ENCODE assay signal across 11 mouse cellular contexts in the genomic region with DNA sequence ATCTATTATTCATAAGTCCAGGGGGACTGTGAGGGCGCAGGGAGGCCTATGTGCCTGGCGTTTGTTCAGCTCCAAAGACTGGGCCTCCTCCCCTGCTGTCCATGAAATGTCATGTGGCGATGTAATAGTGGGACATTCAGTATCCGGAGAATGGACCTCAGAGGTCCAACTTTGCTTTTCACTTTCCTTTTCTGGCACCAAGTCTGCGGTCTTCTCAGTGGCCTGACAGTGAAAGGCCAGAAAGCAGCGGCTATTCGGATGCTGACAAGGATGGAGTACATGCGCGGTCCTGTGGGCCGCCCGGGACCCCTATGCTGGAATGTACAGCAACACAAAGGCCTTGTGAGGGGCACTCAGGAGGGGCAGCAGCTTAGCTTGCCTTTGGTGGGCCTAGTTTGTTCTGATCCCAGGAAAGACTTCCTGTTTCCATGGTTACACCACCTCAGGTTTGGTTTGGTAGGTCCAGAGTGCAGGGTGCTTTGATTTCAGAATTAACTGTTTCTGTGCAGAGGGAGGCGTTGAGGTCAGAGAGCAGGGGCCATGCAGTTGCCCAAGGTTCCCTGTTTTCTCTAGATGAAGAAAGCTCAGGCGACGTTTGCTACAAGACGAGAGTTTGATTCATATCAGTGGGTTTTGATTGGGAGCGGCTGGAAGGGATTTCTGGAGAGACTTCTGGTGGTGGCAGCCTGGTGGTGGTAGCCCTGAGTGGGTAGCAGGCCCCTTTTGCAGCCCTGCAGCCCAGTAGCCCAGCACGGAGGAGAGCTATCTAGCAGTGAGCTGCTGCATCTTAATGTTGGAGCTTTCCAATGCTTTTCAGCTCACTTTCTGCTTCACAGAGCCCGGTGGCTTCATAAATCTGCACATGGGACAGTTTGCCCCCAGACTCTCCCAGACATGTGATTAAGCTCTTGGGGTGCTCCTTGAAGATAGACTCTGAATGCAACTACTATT. TPM values are rescaled to one million over a fixed set of nuclear protein-coding genes. Genes with fewer than 3 reads are reported as not detected.
DNase-seq lines count a peak whose midpoint lies in the region; ATAC-seq and TF ChIP-seq lines count a peak whose summit lies in the region.
"Had no signal": no experiment of that assay in that cellular context is flagged by ENCODE, and none has a peak within 500 bp of the region (broad histone marks: within the 10 kb centered on the region; RNA-seq: fewer than 3 reads in every experiment).

No protein-coding gene starts in this region.

- peak overlapping the region; percentile 36 for H3K4me2 ChIP-seq in hindbrain, embryonic 12.5 days (replicated peaks)
- peak overlapping the region; percentile 38 for H3K4me2 ChIP-seq in midbrain, embryonic 14.5 days (ENCODE audit: low read length)

- H3K36me3 ChIP-seq in ES-E14 (ENCODE audit: control insufficient read depth, insufficient read depth, low read length, poor library complexity, severe bottlenecking) = peaks cover 6% of the 10 kb centered on the region; the same call in 1 of the 2 replicates
- peaks cover 19% of the 10 kb centered on the region for H3K36me3 ChIP-seq in embryonic facial prominence, embryonic 10.5 days (replicated peaks)
- 0 out of 2 replicates have a peak, but pooled peaks cover 3% of the 10 kb centered on the region for H3K36me3 ChIP-seq in hindbrain, embryonic 12.5 days
- H3K36me3 ChIP-seq in midbrain, embryonic 14.5 days (ENCODE audit: control insufficient read depth, insufficient read depth, low read length) = no peaks in the 10 kb centered on the region
- H3K36me3 ChIP-seq: G1E had no signal

- H3K9me3 ChIP-seq in ES-E14 (ENCODE audit: control insufficient read depth, insufficient read depth, low read depth, low read length) = no peaks in the 10 kb centered on the region
- H3K9me3 ChIP-seq in embryonic facial prominence, embryonic 10.5 days = no peaks in the 10 kb centered on the region
- no peaks in the 10 kb centered on the region for H3K9me3 ChIP-seq in hindbrain, embryonic 12.5 days (replicated peaks)
- H3K9me3 ChIP-seq in midbrain, embryonic 14.5 days (ENCODE audit: control insufficient read depth, low read length) = no peaks in the 10 kb centered on the region
- H3K9me3 ChIP-seq: G1E had no signal

- peak; percentile 87 for ATAC-seq in hindbrain, embryonic 12.5 days (ENCODE audit: low FRiP score)
- peak; percentile 67 for ATAC-seq in midbrain, embryonic 14.5 days (ENCODE audit: low FRiP score, low TSS enrichment)

- H3K27me3 ChIP-seq in embryonic facial prominence, embryonic 10.5 days (replicated peaks; ENCODE audit: low read depth, poor library complexity, severe bottlenecking) = no peaks in the 10 kb centered on the region
- peaks cover 8% of the 10 kb centered on the region; the same call in 1 of the 2 replicates for H3K27me3 ChIP-seq in hindbrain, embryonic 12.5 days
- peaks cover 14% of the 10 kb centered on the region for H3K27me3 ChIP-seq in midbrain, embryonic 14.5 days (ENCODE audit: control insufficient read depth, insufficient read depth, low read length)

- WGBS in embryonic facial prominence, embryonic 10.5 days = 20% methylated on average over 18 of the region's 18 CpGs
- 6% methylated on average over 18 of the region's 18 CpGs for WGBS in hindbrain, embryonic 12.5 days
- 6% methylated on average over 18 of the region's 18 CpGs for WGBS in midbrain, embryonic 14.5 days

- H3K9ac ChIP-seq in ES-E14 (ENCODE audit: insufficient read depth, low read depth, low read length, poor library complexity, severe bottlenecking) = peak overlapping the region; percentile 4; the same call in 1 of the 2 replicates
- 0 out of 2 replicates have a peak overlapping the region, but pooled peaks have one; percentile 20 for H3K9ac ChIP-seq in hindbrain, embryonic 12.5 days
- peak overlapping the region; percentile 17; the same call in 1 of the 2 replicates for H3K9ac ChIP-seq in midbrain, embryonic 14.5 days (replicated peaks; ENCODE audit: low read length)

- H3K27ac ChIP-seq in ES-E14 (ENCODE audit: insufficient read depth, low read depth, low read length, poor library complexity, severe bottlenecking) = no peak overlapping the region
- H3K27ac ChIP-seq in embryonic facial prominence, embryonic 10.5 days (replicated peaks) = peak overlapping the region; percentile 90
- H3K27ac ChIP-seq in hindbrain, embryonic 12.5 days = peak overlapping the region; percentile 88
- peak overlapping the region; percentile 65 for H3K27ac ChIP-seq in midbrain, embryonic 14.5 days (replicated peaks; ENCODE audit: low read depth, low read length)
- H3K27ac ChIP-seq: macrophage had no signal

- in situ Hi-C loops in ES-E14 (cut with MboI; ENCODE audit: low sequenced_read_pairs in 2 of 2, unreplicated experiment in 2 of 2) = no loop called here

- H3K4me3 ChIP-seq in ES-E14 (ENCODE audit: insufficient read depth in 1 of 2, low read depth in 1 of 2, low read length in 2 of 2, poor library complexity in 1 of 2, severe bottlenecking in 1 of 2) = peak overlapping the region in 1 of 2 experiments; percentile 4; a peak in 1 of 4 replicates
- H3K4me3 ChIP-seq in embryonic facial prominence, embryonic 10.5 days = peak overlapping the region; percentile 41
- H3K4me3 ChIP-seq in hindbrain, embryonic 12.5 days = no peak overlapping the region
- no peak overlapping the region for H3K4me3 ChIP-seq in midbrain, embryonic 14.5 days (replicated peaks; ENCODE audit: low read depth, low read length)

- peaks cover 9 to 30% of the 10 kb centered on the region in 2 experiments for H3K4me1 ChIP-seq in ES-E14 (ENCODE audit: control insufficient read depth in 2 of 2, insufficient read depth in 2 of 2, low read length in 2 of 2, poor library complexity in 1 of 2)
- H3K4me1 ChIP-seq in embryonic facial prominence, embryonic 10.5 days = peaks cover 89% of the 10 kb centered on the region
- peaks cover 55% of the 10 kb centered on the region for H3K4me1 ChIP-seq in hindbrain, embryonic 12.5 days
- H3K4me1 ChIP-seq in midbrain, embryonic 14.5 days (ENCODE audit: control insufficient read depth, insufficient read depth, low read length) = peaks cover 27% of the 10 kb centered on the region

- DNase-seq in ES-E14 (ENCODE audit: low read depth, low spot score) = no peak
- peak; percentile 68 for DNase-seq in embryonic facial prominence, embryonic 10.5 days (ENCODE audit: low spot score)
- DNase-seq in midbrain, embryonic 14.5 days = peak; percentile 67
- DNase-seq in urinary bladder, adult 18-20 months (ENCODE audit: low spot score in 2 of 2) = no peak
- DNase-seq in thymus, postnatal 14 days = no peak
- no peak for DNase-seq in lung, postnatal 4 days
- DNase-seq: adrenal gland, postnatal 14 days had no signal

TF ChIP-seq in ES-E14, 5 proteins besides CTCF, POLR2A, EP300 and RAD21:
- TF ChIP-seq CHD2 (IDR thresholded peaks at IDR 0.05; ENCODE audit: low read depth, low read length) (no peak), ZC3H11A (IDR thresholded peaks at IDR 0.05; ENCODE audit: borderline replicate concordance, low read depth, low read length) (no peak), MAFK (IDR thresholded peaks at IDR 0.05; ENCODE audit: insufficient read depth, low read depth, low read length) (no peak), ZNF384 (IDR thresholded peaks at IDR 0.05; ENCODE audit: low read depth, low read length) (no peak), HCFC1 (IDR thresholded peaks at IDR 0.05; ENCODE audit: borderline replicate concordance, insufficient read depth, low read length) (no peak)

RNA-seq across cellular contexts. Expression of gene Il17rd, which starts 12.1 kb away (rescaled TPM):
- total RNA-seq in ES-E14 (2012; rRNA removed) = 28.2 and 43.6 TPM in 2 replicates
- polyA plus RNA-seq in embryonic facial prominence, embryonic 10.5 days (2016; fragmentation: Nextera tagmentation; extraction: Ambion mirVana) = 9.6 and 10.1 TPM in 2 replicates
- polyA plus RNA-seq in hindbrain, embryonic 12.5 days (2016; fragmentation: Nextera tagmentation; extraction: Ambion mirVana) = 7.6 and 8.6 TPM in 2 replicates
- 2.9 and 3.0 TPM in 2 replicates for polyA plus RNA-seq in midbrain, embryonic 14.5 days (2014; fragmentation: Nextera tagmentation; extraction: Ambion mirVana)
- polyA plus RNA-seq: G1E had no signal

RNA-seq across cellular contexts. Expression of gene Hesx1, which starts 56.6 kb away (rescaled TPM):
- 0.31 TPM in 1 of 2 replicates, not detected in the other for total RNA-seq in ES-E14 (2012; rRNA removed)
- polyA plus RNA-seq in embryonic facial prominence, embryonic 10.5 days (2016; fragmentation: Nextera tagmentation; extraction: Ambion mirVana) = 3.4 and 3.9 TPM in 2 replicates
- polyA plus RNA-seq in hindbrain, embryonic 12.5 days (2016; fragmentation: Nextera tagmentation; extraction: Ambion mirVana) = 0.23 TPM in 1 of 2 replicates, not detected in the other
- not detected in 2 replicates for polyA plus RNA-seq in midbrain, embryonic 14.5 days (2014; fragmentation: Nextera tagmentation; extraction: Ambion mirVana)
- total RNA-seq: adrenal gland, postnatal 14 days; G1E; left cerebral cortex, postnatal 25 days had no signal
- polyA plus RNA-seq: G1E had no signal

Comparison
In these comparisons a context has a peak if more than half of its experiments do, and no peak if none do; other contexts are left out.
1. DNase-seq: peak in embryonic facial prominence, embryonic 10.5 days (single experiment) and midbrain, embryonic 14.5 days (single experiment); none in ES-E14 (single experiment), urinary bladder, adult 18-20 months (0 of 2), thymus, postnatal 14 days (single experiment) and lung, postnatal 4 days (0 of 2).
2. Peak in every context shown above with its lines, with median percentiles within 50 percentile points of each other: H3K9ac ChIP-seq.